Mouse (Mus musculus) kidney, postnatal 10 days (tissue): Measurements from ENCODE around the gene Rnd1.

Experiments used
- DNase-seq: peaks from one replicate; pipeline ENCODE4 v3.0.0; 2021; ENCODE audit warnings: mixed read lengths

Rnd1 gene

DNA sequence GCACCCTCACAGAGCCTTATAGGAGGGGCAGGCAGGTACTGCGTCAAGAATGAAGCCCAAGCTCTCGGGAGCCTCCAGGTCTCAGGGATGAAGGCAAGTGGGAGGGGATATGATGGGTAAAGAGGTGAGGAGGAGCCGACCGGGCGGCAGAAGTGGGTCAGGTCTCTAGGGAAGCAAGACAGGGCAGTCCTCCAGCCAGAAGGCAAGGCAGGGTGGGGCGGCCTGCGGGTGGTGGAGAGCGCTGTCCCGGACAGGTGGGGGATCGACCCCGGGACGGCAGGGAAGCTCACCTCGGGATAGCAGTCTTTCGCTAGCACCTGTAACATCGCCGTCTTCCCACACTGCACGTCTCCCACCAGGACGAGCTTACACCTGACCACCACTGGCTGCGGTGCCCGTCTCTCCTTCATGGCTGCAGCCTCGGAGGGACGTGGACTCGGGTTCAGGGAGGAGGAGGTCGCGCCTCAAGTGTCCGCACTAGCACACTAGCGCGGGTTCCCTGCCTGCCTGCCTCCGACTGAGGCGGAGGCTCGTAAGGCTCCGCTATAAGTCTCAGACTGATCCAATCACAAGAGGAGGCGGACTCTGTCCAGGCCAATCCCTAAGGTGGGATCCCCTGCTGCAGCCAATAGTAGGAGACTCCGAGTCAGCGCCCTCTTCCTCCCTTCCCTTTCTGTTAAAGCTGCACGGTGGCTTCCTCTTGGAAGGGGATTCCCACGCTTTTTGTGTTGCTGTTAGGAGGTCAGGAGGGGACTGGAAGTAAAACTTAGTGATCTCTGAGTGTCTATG, at the start of gene Rnd1:
Rnd1 (minus strand) TSS at position 522 of the 789 bp plus-strand sequence.
- DNase-seq = peak; percentile 89

DNA sequence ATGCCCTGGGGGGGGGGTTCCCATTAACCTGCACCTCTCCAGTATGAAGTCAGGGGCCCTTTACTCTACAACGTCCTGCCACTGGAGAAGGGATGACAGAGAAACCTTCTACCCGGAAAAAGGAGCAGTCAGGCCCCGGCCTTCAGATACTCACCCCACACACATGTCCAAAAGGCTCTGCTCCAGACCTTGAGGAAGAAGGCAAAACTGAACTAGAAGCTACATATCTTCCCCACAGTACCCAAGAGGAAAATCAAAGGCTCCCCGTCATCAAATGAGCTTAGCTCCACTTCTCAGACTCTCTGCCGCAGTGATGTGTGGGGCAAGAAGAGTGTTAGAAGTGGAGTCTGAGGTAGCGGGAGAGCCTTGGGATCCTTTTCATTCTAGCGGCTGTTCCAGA, 49.5 kb upstream of the Rnd1 start:
- no peak for DNase-seq

DNA sequence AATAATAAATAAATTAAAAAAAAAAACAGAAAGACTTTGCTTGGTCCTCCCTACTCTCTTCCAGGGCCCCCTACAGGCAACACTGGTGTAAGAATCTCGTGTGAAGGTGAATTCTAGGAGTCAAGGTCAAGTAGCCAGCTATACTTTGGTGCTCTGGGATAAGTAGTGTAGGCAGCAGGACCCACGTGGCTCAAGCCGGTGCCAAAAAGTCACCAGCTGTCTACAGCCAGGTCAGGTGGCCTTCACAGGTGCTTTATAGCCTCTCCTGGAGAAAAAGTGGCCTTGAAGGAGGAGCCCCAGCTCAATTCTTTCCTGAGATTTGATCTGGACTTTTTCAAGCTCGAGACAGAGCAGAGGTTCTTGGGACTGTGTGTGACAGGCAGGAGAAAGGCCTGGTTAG, 48.8 kb upstream of the Rnd1 start:
- DNase-seq = no peak

DNA sequence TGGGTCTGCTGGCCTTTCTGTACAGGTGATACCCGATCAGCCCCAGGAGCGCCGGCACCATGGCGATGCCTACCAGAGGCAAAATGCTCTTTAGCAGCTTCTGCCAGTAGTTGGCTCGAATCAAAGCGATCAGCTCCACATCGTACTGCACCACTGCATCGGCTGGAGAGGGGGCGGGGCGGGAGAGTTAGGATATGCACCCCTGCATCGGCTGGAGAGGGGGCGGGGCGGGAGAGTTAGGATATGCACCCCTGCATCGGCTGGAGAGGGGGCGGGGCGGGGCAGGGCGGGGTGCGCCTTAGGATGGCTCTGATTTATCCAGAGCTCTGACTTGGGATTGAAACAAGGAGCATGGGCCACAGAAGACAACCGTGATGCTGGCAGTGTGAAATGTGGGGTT, 47.2 kb upstream of the Rnd1 start:
- DNase-seq = peak; percentile 45

DNA sequence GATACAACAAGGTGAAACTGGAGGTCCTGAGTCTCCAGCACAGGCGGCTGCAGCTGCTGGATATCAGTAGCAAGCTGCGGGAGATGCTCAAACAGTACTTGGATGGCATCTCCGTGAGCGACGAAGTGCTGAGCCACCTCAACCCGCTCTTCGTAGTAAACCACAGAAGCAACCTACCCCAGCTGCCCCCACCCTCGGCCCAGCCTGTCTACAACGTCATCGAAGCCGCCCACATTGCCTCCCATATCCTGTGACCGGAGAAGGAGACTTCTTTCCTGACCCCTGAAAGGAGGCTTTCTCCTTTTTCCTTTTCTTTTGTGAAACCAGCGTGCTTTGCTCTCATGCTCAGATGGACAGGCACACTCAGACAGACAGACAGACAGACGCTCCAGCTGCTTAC, 45.6 kb upstream of the Rnd1 start:
- DNase-seq = peak; percentile 67

DNA sequence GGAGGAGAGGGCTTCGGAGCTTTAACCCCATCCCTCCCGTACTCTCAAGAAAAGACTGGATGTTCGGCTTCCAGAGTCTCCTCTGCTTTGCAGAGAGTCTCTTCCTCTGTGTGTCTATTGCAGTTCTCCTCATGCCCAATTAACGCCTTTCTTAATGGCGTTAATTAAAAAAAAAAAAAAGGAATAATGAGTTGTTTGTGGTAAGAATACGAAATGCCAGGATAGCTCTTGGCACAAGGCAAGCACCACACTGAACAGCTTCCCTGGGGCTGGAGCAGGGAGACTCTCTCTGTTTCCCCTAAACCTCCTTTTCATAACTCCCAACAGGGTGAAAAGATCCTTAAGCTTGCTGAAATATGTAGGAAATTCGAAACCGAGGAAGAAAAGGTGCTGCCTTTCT, 44.9 kb upstream of the Rnd1 start:
- DNase-seq = no peak

DNA sequence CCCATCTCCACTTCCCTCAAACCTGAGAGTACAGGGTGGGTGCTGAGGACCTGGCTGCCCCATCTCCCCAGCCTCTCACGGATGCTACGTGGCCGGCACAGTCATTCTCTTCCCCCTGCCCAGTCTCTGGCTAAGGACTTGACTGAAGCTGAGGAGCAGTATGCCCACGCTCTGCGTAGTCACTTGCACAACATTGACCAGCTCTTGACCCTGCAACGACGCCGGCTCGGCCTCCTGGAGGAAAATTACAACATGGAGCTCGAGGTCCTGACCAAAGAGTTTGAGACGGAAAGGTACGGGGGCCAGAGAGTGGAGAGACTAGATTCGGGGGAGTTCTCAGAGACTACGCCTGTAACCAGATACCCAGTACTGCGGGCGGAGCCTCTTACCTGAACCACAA, 40.0 kb upstream of the Rnd1 start:
- no peak for DNase-seq

DNA sequence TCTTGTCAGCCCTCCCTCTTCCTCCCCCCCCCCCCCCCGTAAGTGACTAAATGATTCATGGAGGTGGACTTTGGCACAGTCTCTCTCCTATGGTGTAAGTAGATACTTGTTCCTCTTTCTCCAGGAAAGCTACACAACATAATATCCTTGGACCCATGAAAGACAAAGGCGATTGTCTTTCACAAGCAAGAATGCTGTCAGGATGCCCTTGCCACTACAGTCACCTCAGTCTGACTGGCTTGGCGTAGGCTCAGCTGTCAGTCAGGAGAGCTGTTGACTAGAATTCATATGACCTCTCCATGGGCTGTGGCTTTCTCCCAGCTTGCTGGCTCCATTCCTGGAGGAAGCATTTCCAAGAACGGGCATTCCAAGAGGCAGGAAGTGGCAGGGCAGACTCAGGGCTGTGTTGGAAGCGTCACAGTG, 37.0 kb upstream of the Rnd1 start:
- DNase-seq = peak; percentile 46

DNA sequence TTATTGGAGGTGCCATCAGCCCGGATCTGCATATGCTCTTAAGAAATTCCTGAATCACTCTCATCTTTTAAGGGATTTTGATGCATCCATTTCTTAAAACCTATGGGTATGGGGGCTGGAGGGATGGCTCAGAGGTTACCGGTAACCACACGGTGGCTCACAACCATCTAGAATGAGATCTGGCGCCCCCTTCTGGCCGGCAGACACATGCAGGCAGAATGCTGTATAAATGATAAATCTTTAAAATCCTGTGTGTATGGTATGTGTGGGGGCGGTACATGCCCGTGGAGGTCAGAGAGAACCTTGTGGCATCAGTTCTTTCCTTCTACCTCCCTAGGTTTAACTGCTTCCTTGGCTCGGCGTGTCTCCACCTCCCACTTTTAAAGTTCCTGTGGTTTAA, 33.2 kb upstream of the Rnd1 start:
- peak; percentile 87 for DNase-seq

DNA sequence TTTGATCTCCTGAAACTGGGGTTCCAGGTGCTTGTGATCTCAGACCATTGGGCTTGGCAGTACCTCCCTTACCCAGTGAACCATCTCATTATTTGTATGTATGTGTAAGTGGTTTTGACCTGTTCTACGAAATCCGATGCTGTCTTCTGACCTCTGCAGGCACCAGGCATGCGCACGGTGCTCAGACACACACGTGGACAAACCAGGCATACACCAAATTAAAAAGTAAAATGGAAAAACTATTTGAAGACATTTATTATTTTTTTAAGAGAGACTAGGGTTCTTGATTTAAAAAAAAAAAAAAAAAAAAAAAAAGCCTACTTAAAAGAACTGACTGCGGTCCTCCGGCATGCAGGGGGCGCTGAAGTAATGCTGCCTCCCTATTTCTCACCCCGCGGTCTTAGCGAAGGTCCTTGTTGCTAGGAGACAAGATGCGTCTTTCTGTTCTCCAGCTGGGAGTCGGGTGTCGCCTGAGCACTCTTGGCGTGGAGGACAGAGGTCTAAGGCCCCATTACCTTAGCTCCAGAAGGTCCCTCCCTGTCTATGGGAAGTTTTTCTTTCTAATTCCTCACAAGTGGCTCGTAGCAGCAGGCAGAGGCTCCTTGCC, 30.6 kb upstream of the Rnd1 start, which contains the start of gene Ccdc65:
Ccdc65 (plus strand) TSS at position 442 of the 607 bp plus-strand sequence.
- peak; percentile 93 for DNase-seq

DNA sequence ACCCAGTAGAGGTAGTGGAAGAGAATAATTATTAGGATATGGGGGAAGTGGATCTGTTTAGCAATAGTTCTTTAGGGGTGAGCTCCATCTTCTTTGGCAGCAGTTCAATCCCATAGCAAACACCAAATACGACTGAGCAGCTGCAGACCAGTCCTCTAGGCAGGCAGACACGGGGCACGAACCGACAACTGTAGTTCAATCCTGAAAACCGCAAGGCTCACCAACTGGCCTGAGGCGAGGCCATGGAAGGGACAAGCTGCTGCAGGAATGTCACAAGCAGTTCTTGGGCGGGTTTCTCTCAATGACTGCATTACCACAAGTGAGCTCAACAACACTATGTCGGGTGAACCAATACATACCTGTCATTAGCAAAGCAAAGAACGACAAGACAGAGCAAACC, 27.1 kb upstream of the Rnd1 start:
- DNase-seq = no peak

DNA sequence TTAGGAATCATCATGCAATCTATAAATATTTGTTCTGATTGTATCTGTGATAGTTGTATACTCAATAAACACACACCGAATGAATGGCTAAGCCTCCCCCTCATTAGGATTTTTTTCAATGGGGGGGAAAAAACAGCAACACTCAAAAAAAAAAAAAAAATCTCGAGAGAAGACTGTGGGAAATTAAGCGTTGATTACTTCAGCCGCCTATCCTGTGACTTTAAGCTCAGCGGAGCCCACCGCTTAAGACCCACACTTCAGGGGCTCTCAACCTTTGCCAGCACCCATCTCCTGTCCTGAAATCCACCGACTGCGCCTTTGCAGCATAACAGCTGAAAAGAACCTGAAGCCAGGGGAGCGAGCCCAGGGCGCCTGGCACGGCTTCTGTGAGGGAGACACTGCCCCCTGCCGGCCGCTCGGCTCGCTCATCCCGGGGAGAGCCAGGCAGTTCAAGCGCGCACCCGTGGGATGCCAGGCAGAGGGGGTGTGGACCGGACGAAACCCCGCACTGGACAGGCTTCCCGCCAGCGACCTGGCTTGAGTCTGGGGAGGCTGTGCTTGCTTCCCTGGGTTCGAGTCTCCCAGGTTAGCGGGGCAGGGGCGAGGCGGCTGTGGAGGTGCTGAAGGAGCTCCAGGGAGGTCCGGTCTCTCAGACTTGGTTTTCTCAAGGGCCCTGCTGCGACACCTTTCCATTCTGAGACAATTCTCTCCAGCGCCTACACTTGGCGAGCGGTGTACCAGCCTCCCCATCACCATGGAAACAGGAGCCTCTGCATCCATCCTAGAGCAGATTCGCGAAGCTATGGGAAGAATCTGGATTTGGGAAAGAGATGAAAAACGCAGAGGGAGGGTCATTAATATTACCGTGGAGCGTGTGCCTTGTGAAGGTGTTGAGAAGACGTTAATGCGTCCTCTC, 22.2 kb upstream of the Rnd1 start:
- DNase-seq = peak; percentile 94

DNA sequence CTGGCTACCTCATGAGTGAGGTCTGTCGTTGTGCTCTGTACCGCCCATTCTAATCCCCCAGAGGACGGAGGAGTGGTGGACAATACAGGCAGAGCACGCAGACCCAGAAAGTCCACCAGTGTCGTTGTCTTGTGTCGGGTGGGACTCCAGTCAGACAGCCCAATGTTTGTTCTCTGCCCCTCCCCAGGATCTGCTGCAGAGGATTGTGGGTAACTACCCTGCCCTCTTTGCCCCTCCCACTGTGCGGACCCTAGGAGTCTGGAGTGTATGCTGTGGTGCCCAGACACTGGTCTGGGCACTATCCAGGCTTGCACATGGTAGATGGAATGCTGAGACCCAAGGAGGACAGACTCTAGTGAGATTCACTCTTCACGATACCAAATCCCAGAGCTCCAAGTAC, 19.0 kb upstream of the Rnd1 start:
- no peak for DNase-seq

DNA sequence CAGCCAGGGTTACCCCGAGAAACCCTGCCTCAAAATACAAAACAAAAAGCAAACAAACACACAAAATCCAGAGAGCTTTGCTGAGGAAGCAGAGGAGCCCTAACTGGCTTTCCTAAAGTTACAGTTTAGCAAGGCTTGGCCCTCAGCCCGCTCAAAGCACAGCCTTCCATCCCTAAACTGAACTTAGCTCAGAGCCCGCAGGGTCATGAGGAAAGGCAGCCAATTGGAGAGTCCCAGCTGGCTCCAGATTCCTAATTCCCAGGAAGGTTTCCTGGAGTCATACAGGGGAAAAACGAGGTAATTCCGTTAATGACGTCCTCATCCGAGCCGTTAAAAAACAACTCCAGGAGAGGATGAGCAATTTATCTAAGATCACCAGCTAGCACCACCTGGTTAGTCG, 18.5 kb upstream of the Rnd1 start:
- DNase-seq = peak; percentile 82

DNA sequence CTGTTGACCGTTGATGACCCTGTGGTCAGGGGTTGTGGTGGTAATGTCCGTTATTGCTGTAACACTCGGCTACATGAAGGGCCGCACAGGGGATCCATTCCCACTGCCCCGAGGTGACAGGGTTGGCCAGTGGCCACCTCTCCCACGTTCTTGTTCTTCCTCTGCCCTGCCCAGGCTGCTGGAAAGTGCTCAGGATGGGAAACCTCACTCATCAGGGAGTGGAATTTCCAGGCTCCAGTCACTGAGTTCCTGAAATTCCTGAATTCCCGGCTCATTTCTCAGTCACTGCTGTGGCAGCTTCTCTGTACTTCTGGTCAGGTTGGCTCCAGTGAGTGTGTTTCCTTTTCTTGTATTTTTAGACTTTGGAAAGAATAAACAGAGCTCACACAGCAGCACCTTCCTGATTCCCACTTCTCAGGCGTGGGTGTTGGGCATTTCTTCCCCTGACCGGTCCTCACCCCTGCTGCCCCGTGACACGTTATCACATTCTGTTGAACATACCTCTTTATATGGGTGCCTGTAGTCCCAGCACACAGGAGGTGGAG, 15.0 kb upstream of the Rnd1 start:
- peak; percentile 77 for DNase-seq

DNA sequence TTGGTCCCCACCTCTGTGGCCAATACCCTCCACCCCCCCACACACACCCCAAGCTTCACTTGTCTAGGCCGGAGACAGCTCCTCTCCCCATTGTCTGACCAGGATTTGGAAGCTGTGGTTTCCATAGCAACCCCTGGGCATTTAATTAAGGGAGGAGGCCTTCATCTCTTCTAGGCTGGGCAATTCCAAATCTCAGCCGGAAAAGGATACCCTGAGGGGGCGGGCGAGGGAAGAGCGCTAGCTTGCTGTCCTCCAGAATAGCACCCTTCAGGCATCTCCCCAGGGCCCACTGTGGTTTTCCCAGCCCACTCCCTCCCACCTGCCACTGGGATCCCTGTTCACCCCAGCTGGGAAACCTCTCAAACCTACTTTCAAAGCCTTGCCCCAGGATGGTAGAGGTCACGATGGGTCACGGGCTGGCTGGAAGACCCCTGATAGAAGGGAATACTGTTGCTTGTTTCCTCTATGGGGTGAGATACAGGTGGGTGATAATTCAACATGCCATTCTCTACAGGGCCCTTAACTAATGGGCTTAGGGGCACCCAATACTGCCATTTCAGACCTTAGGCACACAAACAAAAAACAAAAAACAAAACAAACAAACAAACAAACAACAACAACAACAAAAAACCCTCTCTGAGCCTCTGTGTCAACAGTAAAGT, 14.4 kb upstream of the Rnd1 start:
- DNase-seq = peak; percentile 41

DNA sequence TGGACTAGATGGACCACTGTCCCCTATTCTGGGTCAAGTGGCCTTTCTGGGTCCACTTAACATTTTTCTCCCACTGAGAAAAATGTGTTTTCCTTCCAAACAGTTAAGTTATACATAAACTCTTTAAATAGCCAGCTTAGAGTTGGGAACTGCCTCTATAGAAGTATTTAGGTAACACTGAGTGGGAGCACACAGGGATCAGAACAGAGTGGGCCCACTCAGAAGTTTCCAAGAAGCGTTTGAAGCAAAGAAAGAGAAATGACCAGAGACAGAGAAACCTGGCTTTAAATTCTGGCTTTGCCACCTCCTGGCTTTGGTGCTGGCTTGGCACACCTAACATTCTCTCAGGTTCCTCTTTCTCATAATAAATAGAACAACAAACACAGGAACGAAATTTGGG, 12.4 kb upstream of the Rnd1 start:
- no peak for DNase-seq

DNA sequence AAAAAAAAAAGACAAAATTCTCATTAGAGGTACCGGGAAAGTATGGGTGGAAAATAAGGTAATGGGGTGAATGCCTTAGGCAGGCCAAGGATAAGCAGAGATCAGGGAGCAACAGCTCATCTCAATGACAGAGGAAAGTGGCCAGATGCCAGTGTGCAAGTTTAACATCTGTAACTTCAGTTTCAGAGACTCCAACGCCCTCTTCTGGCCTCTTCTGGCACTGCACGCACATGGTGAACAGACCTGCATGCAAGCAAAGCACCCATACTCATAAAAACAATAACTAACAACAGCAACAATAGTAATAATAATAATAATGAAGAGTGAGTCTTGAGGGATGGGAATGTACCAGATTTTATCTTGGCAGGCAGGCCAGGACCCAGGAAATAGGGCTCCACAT, 8.7 kb upstream of the Rnd1 start:
- DNase-seq = peak; percentile 39

DNA sequence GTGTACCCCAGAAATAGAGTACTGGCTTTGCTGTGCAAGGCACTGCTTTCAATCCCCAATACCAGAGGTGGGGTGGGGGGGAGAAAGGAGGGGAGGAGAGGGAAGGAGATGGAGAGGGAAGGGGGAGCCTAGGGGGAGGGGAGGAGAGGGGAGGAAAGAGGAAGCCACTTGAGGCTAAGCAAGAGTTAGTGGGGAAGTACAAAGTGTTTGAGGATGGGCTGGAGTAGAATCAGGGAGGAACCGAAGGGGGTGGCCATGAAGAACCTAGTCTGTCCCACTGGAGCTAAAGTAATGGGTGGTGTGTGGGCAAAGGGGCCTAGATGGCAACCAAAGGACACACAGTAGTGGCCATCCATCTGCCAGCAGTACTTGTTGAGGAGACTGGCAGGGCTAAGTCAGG, 6.5 kb upstream of the Rnd1 start:
- no peak for DNase-seq

DNA sequence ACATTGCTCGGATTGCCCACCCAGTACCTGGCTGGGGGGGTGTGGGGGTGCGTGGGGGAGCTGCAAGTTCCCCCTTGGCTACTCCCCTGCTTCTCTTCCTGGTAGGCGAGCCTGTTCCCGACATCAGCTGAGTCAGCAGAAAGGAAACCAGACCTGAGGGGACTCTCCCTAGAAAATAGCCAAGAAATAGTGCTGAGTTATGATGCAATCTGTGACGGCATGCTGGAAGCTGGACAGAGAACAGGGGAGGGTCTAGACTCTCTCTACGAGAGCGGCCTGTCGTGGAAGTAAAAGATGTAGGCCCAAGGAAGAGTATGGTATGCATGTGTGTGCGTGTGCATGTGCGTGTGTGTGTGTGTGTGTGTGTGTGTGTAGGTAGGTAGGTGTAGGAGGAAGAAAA, 5.9 kb upstream of the Rnd1 start:
- no peak for DNase-seq

DNA sequence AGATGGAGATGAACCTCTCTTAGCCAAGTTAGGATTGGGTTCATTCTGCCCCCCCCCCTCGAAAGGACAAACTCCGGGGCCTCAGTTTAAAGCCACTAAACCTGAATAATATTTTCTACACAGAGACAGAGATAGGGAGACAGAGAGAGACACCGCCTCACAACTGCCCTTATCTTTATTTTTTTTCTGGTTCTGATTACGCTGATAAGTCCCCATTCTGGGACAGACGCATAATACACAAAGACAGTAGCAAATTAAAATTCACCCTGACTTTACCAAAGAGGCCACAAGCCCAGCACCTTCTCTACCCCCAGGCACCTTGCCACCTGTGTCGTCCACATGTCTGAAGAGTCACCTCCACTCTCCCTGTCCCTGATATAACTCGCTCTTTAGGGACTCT, 4.4 kb upstream of the Rnd1 start:
- DNase-seq = no peak

DNA sequence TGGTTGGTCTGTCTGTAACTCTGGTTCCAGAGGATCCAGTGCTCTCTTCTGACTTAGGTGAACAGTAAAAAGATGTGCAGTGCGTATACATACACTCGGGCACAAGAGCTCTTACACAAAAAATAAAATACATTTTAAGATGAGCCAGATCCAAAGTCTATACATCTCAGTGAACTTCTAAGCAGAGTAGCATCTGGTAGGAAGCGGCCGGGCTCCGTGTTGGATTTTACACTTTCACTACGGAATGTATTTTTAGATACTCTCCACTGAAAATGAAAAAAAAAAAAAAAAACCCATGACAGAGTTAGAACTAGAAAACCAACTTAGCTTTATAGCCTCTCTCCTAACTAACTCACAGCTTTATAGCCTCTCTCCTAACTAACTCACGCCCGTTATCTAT, 3.4 kb upstream of the Rnd1 start:
- no peak for DNase-seq

DNA sequence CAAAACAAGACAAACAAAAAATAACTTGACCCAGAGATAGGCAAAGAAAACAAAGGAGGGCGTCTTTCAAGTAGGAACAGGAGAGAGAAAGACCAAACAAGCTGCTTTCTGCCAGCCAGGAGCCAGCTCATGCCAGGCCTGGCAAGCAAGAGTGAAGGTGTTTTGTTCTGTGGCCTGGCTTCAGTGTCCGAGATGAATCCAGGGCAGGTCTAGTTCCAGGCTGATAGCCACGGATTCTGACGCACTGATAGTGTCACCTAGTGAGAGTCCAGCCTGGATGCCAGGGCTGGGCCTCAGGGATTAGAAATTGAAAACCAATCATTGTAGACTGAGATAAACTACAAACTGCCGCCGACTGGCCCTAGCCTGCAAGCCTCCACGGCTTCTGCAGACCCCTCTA, 716 bp upstream of the Rnd1 start:
- DNase-seq = no peak
